Mouse (Mus musculus) adrenal gland, adult 2 months (tissue): ENCODE results near the gene Myb. TPM values are rescaled to one million over a fixed set of nuclear protein-coding genes. Genes with fewer than 3 reads are reported as not detected.
A peak's percentile ranks its signal among the peaks of the same experiment; 100 is the strongest.

Experiments used
- DNase-seq: peaks from one replicate; pipeline ENCODE4 v3.0.0; 2021
- polyA plus RNA-seq: library from polyadenylated mRNA; depleted of rRNA; stranded (reverse); fragments of >200 nt; gene quantifications from 2 replicates; pipeline ENCODE4 v1.2.3, GENCODE M21; 2012
- total RNA-seq, 2 experiments: library from RNA; stranded (reverse); gene quantifications; 2 replicates each; pipeline ENCODE4 v1.2.3; 2021

The Myb gene
- total and polyA plus RNA-seq, 3 experiments = 0.09 to 0.29 (median 0.10) TPM

- DNase-seq = no peak
Measured at GRCm38 (mm10) chr10:21128086-21128611, 32.6 kb downstream of the Myb start.

- DNase-seq = no peak
Measured at GRCm38 (mm10) chr10:21118341-21118740, 42.4 kb downstream of the Myb start.

- no peak for DNase-seq
Measured at GRCm38 (mm10) chr10:21114459-21114858, 46.3 kb downstream of the Myb start.

- DNase-seq = no peak
Measured at GRCm38 (mm10) chr10:21112689-21113088, 48.1 kb downstream of the Myb start.

- no peak for DNase-seq
Measured at GRCm38 (mm10) chr10:21109337-21110056, 51.3 kb downstream of the Myb start.

- DNase-seq = no peak
Measured at GRCm38 (mm10) chr10:21108796-21109195, 52.0 kb downstream of the Myb start.

GRCm38 (mm10) chr10:21108182-21108581 is 52.6 kb downstream of the Myb start:
- DNase-seq = no peak

GRCm38 (mm10) chr10:21105206-21105605 is 55.6 kb downstream of the Myb start:
- DNase-seq = no peak

- DNase-seq = no peak
Measured at GRCm38 (mm10) chr10:21102689-21103088, 58.1 kb downstream of the Myb start.

- DNase-seq = no peak
Measured at GRCm38 (mm10) chr10:21101948-21102347, 58.8 kb downstream of the Myb start.

- no peak for DNase-seq
Measured at GRCm38 (mm10) chr10:21100646-21101249, 60.0 kb downstream of the Myb start.

GRCm38 (mm10) chr10:21099515-21099914 is 61.3 kb downstream of the Myb start:
- peak; percentile 6 for DNase-seq

GRCm38 (mm10) chr10:21095541-21095940 is 65.2 kb downstream of the Myb start:
- no peak for DNase-seq

GRCm38 (mm10) chr10:21094896-21095295 is 65.9 kb downstream of the Myb start:
- no peak for DNase-seq

GRCm38 (mm10) chr10:21093301-21093700 is 67.5 kb downstream of the Myb start:
- DNase-seq = no peak

GRCm38 (mm10) chr10:21092501-21093270 is 68.1 kb downstream of the Myb start:
- no peak for DNase-seq

GRCm38 (mm10) chr10:21090922-21091700 is 69.7 kb downstream of the Myb start:
- no peak for DNase-seq

GRCm38 (mm10) chr10:21089541-21089940 is 71.2 kb downstream of the Myb start:
- DNase-seq = no peak

- DNase-seq = no peak
Measured at GRCm38 (mm10) chr10:21087614-21088232, 73.1 kb downstream of the Myb start.

- no peak for DNase-seq
Measured at GRCm38 (mm10) chr10:21085044-21085443, 75.7 kb downstream of the Myb start.

- DNase-seq = no peak
Measured at GRCm38 (mm10) chr10:21083391-21083918, 77.3 kb downstream of the Myb start.
